7 mouse cellular contexts compared by ENCODE assay signal in the genomic region with DNA sequence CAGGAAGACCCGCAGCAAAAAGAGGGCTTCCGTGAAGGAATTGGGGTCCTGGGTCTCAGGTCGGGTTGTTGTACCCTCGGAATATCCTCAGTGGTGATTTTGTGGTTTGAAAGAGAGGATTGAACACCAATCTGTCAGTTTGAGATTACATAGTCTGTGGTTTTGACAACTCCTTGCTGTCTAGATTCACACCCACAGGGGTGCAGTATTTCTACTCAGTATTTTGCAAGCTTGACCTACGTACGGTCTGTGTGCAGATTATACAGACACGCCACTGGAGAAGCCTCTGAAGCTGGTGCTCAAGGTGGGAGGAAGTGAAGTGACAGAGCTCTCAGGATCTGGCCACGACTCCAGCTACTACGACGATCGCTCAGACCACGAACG. TPM values are rescaled to one million over a fixed set of nuclear protein-coding genes. Genes with fewer than 3 reads are reported as not detected.
DNase-seq lines count a peak whose midpoint lies in the region; ATAC-seq lines count a peak whose summit lies in the region.

No protein-coding gene starts in this region.

- WGBS in lung, embryonic 16.5 days = 23% methylated on average over 13 of the region's 13 CpGs
- WGBS in embryonic facial prominence, embryonic 12.5 days = 41% methylated on average over 13 of the region's 13 CpGs
- WGBS in midbrain, embryonic 15.5 days = 42% methylated on average over 13 of the region's 13 CpGs

- H3K27me3 ChIP-seq in lung, embryonic 16.5 days (ENCODE audit: control insufficient read depth, insufficient read depth, low read depth, low read length) = no peaks in the 10 kb centered on the region
- H3K27me3 ChIP-seq in embryonic facial prominence, embryonic 12.5 days = no peaks in the 10 kb centered on the region
- no peaks in the 10 kb centered on the region for H3K27me3 ChIP-seq in midbrain, embryonic 15.5 days (replicated peaks)

- H3K4me2 ChIP-seq in lung, embryonic 16.5 days (ENCODE audit: low read depth, low read length) = peak overlapping the region; percentile 83
- peak overlapping the region; percentile 75 for H3K4me2 ChIP-seq in embryonic facial prominence, embryonic 12.5 days (replicated peaks)
- peak overlapping the region; percentile 88 for H3K4me2 ChIP-seq in midbrain, embryonic 15.5 days

- ATAC-seq in lung, embryonic 16.5 days (ENCODE audit: low read depth) = 0 out of 2 replicates have a peak, but pooled peaks have one; percentile 10
- no peak for ATAC-seq in embryonic facial prominence, embryonic 12.5 days (ENCODE audit: insufficient number of reproducible peaks, insufficient read depth, low FRiP score, low TSS enrichment)
- ATAC-seq in inflammation-experienced regulatory T-cells, adult 6 months = peak; percentile 21
- ATAC-seq in midbrain, embryonic 15.5 days (replicated peaks) = peak; percentile 53

- H3K9me3 ChIP-seq in lung, embryonic 16.5 days (ENCODE audit: control insufficient read depth, low read length) = no peaks in the 10 kb centered on the region
- no peaks in the 10 kb centered on the region for H3K9me3 ChIP-seq in embryonic facial prominence, embryonic 12.5 days
- no peaks in the 10 kb centered on the region for H3K9me3 ChIP-seq in midbrain, embryonic 15.5 days

- peak overlapping the region; percentile 92 for H3K27ac ChIP-seq in lung, embryonic 16.5 days (ENCODE audit: low read length)
- no peak overlapping the region for H3K27ac ChIP-seq in embryonic facial prominence, embryonic 12.5 days
- H3K27ac ChIP-seq in midbrain, embryonic 15.5 days = peak overlapping the region; percentile 89

- peaks cover 17% of the 10 kb centered on the region for H3K36me3 ChIP-seq in lung, embryonic 16.5 days (ENCODE audit: control insufficient read depth, insufficient read depth, low read length)
- peaks cover 34% of the 10 kb centered on the region for H3K36me3 ChIP-seq in embryonic facial prominence, embryonic 12.5 days
- peaks cover 24% of the 10 kb centered on the region for H3K36me3 ChIP-seq in midbrain, embryonic 15.5 days (replicated peaks)

- H3K9ac ChIP-seq in lung, embryonic 16.5 days (ENCODE audit: low read length) = peak overlapping the region; percentile 83
- peak overlapping the region; percentile 46 for H3K9ac ChIP-seq in embryonic facial prominence, embryonic 12.5 days
- peak overlapping the region; percentile 73 for H3K9ac ChIP-seq in midbrain, embryonic 15.5 days

- DNase-seq in lung, postnatal 14 days = no peak
- DNase-seq in embryo, embryonic 9.5 days (ENCODE audit: extremely low spot score) = no peak
- DNase-seq in adrenal gland, postnatal 10 days = no peak

- peak overlapping the region; percentile 87 for H3K4me3 ChIP-seq in lung, embryonic 16.5 days (ENCODE audit: low read length)
- H3K4me3 ChIP-seq in embryonic facial prominence, embryonic 12.5 days = peak overlapping the region; percentile 73
- peak overlapping the region; percentile 86 for H3K4me3 ChIP-seq in midbrain, embryonic 15.5 days

- H3K4me1 ChIP-seq in lung, embryonic 16.5 days (replicated peaks; ENCODE audit: control insufficient read depth, insufficient read depth, low read length) = peaks cover 12% of the 10 kb centered on the region
- peaks cover 12% of the 10 kb centered on the region; the same call in 1 of the 2 replicates for H3K4me1 ChIP-seq in embryonic facial prominence, embryonic 12.5 days
- peaks cover 17% of the 10 kb centered on the region for H3K4me1 ChIP-seq in midbrain, embryonic 15.5 days

RNA-seq across cellular contexts. Expression of gene Brd9, which starts 0.6 kb away (rescaled TPM):
- 52.2 and 55.3 TPM in 2 replicates for polyA plus RNA-seq in lung, embryonic 16.5 days (2015; fragmentation: Nextera tagmentation; extraction: Ambion mirVana)
- polyA plus RNA-seq in embryonic facial prominence, embryonic 12.5 days (2016; fragmentation: Nextera tagmentation; extraction: Ambion mirVana) = 65.4 and 66.6 TPM in 2 replicates
- 10 to 100 TPM; 62.6 to 78.6 (median 69.0) TPM for polyA plus RNA-seq in inflammation-experienced regulatory T-cells, adult 6 months (2017; shearing (Covaris generic))
- polyA plus RNA-seq in midbrain, embryonic 15.5 days (2015; fragmentation: Nextera tagmentation; extraction: Ambion mirVana) = 97.4 and 104 TPM in 2 replicates
- 10 to 100 TPM; 25.0 to 36.8 TPM for total RNA-seq in adrenal gland, postnatal 10 days (2021)

RNA-seq across cellular contexts. Expression of gene Trip13, which starts 0.6 kb away (rescaled TPM):
- 33.8 and 39.6 TPM in 2 replicates for polyA plus RNA-seq in lung, embryonic 16.5 days (2015; fragmentation: Nextera tagmentation; extraction: Ambion mirVana)
- 45.5 and 48.4 TPM in 2 replicates for polyA plus RNA-seq in embryonic facial prominence, embryonic 12.5 days (2016; fragmentation: Nextera tagmentation; extraction: Ambion mirVana)
- polyA plus RNA-seq in inflammation-experienced regulatory T-cells, adult 6 months (2017; shearing (Covaris generic)) = 10 to 100 TPM in 1 of 3 experiments, 1 to 10 TPM in 2; 2.5 to 17.3 (median 4.5) TPM
- polyA plus RNA-seq in midbrain, embryonic 15.5 days (2015; fragmentation: Nextera tagmentation; extraction: Ambion mirVana) = 11.6 and 13.0 TPM in 2 replicates
- total RNA-seq in adrenal gland, postnatal 10 days (2021) = 1 to 10 TPM; 3.0 to 3.8 TPM

RNA-seq across cellular contexts. Expression of gene Zdhhc11, which starts 25.5 kb away (rescaled TPM):
- not detected in 2 replicates for polyA plus RNA-seq in lung, embryonic 16.5 days (2015; fragmentation: Nextera tagmentation; extraction: Ambion mirVana)
- polyA plus RNA-seq in embryonic facial prominence, embryonic 12.5 days (2016; fragmentation: Nextera tagmentation; extraction: Ambion mirVana) = not detected in 2 replicates
- not detected for polyA plus RNA-seq in inflammation-experienced regulatory T-cells, adult 6 months (2017; shearing (Covaris generic))
- polyA plus RNA-seq in midbrain, embryonic 15.5 days (2015; fragmentation: Nextera tagmentation; extraction: Ambion mirVana) = not detected in 2 replicates
- total RNA-seq in adrenal gland, postnatal 10 days (2021) = not detected
